Mouse (Mus musculus): Measurements from ENCODE around the gene Tsr1. TPM values are rescaled to one million over a fixed set of nuclear protein-coding genes. Genes with fewer than 3 reads are reported as not detected.

Tsr1 gene
- total and polyA plus RNA-seq, 2 experiments from 2014 or later = 25.5 to 32.7 TPM

DNA sequence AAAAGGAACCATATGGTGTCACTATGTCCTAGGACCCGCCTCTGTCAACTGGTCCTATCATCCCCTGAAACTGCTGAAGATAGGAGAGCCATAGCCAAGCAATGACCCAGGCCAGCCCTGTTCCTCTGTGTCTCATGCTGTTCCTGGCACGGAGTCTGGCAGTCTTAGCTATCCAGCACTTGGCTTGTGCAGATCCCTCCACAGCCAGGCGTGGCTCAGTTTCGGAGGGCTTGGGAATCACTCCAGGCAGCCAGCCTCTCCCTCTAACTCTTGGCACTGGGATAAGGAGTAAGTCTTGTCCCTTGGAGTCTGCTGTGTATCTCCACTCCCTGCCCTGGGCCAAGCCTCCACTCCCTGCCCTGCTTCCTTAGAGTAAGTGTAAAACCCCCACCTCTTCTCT is 31.2 kb upstream of the Tsr1 start:
- H3K4me2 ChIP-seq (ENCODE audit: low read depth) = no peak overlapping the region
- peak; percentile 79 for ATAC-seq
- H3K27ac ChIP-seq (ENCODE audit: low read depth, low read length) = no peak overlapping the region
- no peak for TF ChIP-seq CTCF (IDR thresholded peaks at IDR 0.05; ENCODE audit: low read depth)
- H3K9me3 ChIP-seq (ENCODE audit: low read length) = no peaks in the 10 kb centered on the region
- peaks cover 45% of the 10 kb centered on the region for H3K36me3 ChIP-seq (ENCODE audit: insufficient read depth)
- H3K4me3 ChIP-seq (ENCODE audit: low read depth, low read length) = no peak overlapping the region
- no peak overlapping the region for H3K9ac ChIP-seq
- H3K4me1 ChIP-seq (ENCODE audit: insufficient read depth) = 0 out of 2 replicates have a peak, but pooled peaks cover 4% of the 10 kb centered on the region
- WGBS = 49% methylated on average over 4 of the region's 4 CpGs
- peak; percentile 65 for DNase-seq
- no peaks in the 10 kb centered on the region for H3K27me3 ChIP-seq (ENCODE audit: insufficient read depth, low read length)

DNA sequence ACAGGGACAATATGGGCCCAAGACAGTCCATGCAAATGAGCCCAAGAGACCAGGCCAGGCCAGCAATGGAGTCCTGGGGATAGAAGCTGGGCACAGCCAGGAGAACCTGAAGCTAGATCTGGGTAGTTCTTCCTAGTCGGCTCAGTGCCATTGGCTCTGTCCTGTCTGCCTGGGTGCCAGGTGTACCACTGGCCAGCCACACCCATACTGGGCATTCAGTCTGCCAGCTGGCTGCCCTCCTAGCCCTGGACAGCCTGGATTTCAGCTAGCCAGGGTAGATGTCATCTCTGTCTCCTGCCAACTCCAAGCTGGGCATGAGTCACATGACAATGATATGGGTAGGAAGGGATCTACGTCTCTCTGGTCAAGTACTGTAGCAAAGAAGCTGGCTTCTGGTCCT is 30.7 kb upstream of the Tsr1 start:
- ATAC-seq (no peak), DNase-seq (no peak)
- Histone ChIP-seq H3K9me3 (ENCODE audit: low read length) (no peaks in the 10 kb centered on the region), H3K27ac (ENCODE audit: low read depth, low read length) (no peak overlapping the region), H3K9ac (no peak overlapping the region), H3K4me1 (ENCODE audit: insufficient read depth) (0 out of 2 replicates have a peak, but pooled peaks cover 4% of the 10 kb centered on the region), H3K27me3 (ENCODE audit: insufficient read depth, low read length) (no peaks in the 10 kb centered on the region), H3K4me2 (ENCODE audit: low read depth) (no peak overlapping the region), H3K36me3 (ENCODE audit: insufficient read depth) (peaks cover 40% of the 10 kb centered on the region), H3K4me3 (ENCODE audit: low read depth, low read length) (no peak overlapping the region)
- 82% methylated on average over 2 of the region's 2 CpGs for WGBS
- no peak for TF ChIP-seq CTCF (IDR thresholded peaks at IDR 0.05; ENCODE audit: low read depth)

DNA sequence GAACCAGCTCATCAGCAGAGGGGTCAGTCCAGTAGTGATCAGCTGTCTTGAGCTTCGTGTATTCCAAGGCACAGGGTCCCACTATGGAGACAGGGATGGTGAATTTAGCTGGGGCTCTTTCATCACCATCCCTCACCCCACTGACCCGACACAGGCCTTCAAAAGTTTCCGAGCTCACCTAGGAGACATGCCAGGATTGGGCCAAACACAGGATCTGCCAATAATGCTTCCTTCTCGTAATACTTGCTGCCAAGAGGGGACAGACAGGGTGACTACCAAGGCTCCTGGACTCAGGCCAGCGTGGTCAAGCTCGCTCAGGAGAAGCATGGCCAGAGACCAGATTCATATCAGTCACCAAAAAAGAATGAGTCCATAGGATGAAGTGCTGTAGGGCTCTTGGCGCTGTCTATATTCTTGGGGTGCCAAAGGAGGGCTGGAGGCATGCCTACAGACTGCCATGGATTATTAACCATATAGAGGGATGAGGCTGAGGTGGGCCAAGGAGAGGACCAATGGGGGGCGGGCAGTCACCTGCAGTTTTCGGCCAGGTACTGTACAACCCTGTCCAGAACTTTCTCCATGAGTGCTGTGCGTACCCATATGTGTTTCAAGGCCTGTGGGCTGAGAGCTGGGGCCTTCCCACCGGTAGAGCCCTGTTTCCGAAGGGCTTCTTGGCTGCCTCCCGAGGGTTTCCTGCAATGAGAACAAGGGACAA is 29.7 kb upstream of the Tsr1 start:
- 88% methylated on average over 13 of the region's 13 CpGs for WGBS
- no peak for TF ChIP-seq CTCF (IDR thresholded peaks at IDR 0.05; ENCODE audit: low read depth)
- H3K27ac ChIP-seq (ENCODE audit: low read depth, low read length) = no peak overlapping the region
- no peak overlapping the region for H3K4me2 ChIP-seq (ENCODE audit: low read depth)
- H3K4me3 ChIP-seq (ENCODE audit: low read depth, low read length) = no peak overlapping the region
- no peak for ATAC-seq
- no peaks in the 10 kb centered on the region for H3K27me3 ChIP-seq (ENCODE audit: insufficient read depth, low read length)
- H3K36me3 ChIP-seq (ENCODE audit: insufficient read depth) = peaks cover 31% of the 10 kb centered on the region
- no peaks in the 10 kb centered on the region for H3K9me3 ChIP-seq (ENCODE audit: low read length)
- H3K9ac ChIP-seq = no peak overlapping the region
- H3K4me1 ChIP-seq (ENCODE audit: insufficient read depth) = 0 out of 2 replicates have a peak, but pooled peaks cover 4% of the 10 kb centered on the region
- no peak for DNase-seq

DNA sequence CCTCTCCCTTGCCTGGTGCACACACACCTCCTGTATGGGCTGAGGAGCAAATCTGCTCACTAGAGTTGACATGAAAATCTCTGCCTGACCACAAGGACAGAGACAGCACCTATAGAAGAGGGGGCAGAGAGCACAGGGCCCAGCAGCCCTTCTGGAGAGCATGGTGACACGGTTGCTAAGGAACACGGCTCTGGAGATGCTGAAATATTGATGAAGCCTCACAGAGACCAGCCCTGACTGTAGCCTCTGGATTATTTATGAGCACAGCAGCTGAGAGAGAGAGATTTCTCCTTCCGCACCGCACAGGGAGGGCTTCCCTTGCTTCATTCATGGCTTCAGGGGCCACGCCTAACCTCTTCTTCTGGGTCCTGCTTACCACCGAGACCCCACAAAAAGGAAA is 28.3 kb upstream of the Tsr1 start:
- 88% methylated on average over 6 of the region's 6 CpGs for WGBS

DNA sequence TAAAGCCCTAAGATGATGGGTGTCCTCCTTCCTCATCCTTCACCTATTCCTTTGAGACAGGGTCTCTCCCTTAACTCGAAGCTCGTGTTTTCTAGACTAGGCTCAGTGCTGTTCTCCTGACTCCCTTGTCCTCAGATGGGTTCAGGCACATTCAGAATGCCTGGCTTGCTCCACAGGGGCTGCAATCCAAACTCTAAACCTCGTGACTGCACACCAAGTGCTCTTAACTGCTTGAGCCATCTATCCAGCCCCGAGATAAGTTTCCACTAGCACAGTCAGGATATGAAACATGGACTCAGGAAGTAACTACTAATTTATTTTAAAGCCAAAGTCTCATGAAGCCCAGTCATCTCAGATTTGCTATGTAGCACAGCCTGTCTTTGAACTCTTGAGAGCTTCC is 27.3 kb upstream of the Tsr1 start:
- 67% methylated on average over 4 of the region's 4 CpGs for WGBS
- DNase-seq (no peak), ATAC-seq (no peak)
- no peak overlapping the region for H3K4me3 ChIP-seq (ENCODE audit: low read depth, low read length)
- H3K4me2 ChIP-seq (ENCODE audit: low read depth) = no peak overlapping the region
- H3K27ac ChIP-seq (ENCODE audit: low read depth, low read length) = no peak overlapping the region
- no peaks in the 10 kb centered on the region for H3K9me3 ChIP-seq (ENCODE audit: low read length)
- no peak for TF ChIP-seq CTCF (IDR thresholded peaks at IDR 0.05; ENCODE audit: low read depth)
- H3K9ac ChIP-seq = no peak overlapping the region
- 0 out of 2 replicates have a peak, but pooled peaks cover 4% of the 10 kb centered on the region for H3K4me1 ChIP-seq (ENCODE audit: insufficient read depth)
- peaks cover 15% of the 10 kb centered on the region for H3K36me3 ChIP-seq (ENCODE audit: insufficient read depth)
- no peaks in the 10 kb centered on the region for H3K27me3 ChIP-seq (ENCODE audit: insufficient read depth, low read length)

More for the DNA sequence above, 28.3 kb upstream of the Tsr1 start:
- H3K27me3 ChIP-seq (ENCODE audit: insufficient read depth, low read length) = no peaks in the 10 kb centered on the region
- ATAC-seq (no peak), DNase-seq (no peak)
- no peak for TF ChIP-seq CTCF (IDR thresholded peaks at IDR 0.05; ENCODE audit: low read depth)
- H3K4me3 ChIP-seq (ENCODE audit: low read depth, low read length) = no peak overlapping the region
- no peak overlapping the region for H3K4me2 ChIP-seq (ENCODE audit: low read depth)
- no peak overlapping the region for H3K9ac ChIP-seq
- no peak overlapping the region for H3K27ac ChIP-seq (ENCODE audit: low read depth, low read length)
- no peaks in the 10 kb centered on the region for H3K9me3 ChIP-seq (ENCODE audit: low read length)
- H3K4me1 ChIP-seq (ENCODE audit: insufficient read depth) = 0 out of 2 replicates have a peak, but pooled peaks cover 4% of the 10 kb centered on the region
- peaks cover 21% of the 10 kb centered on the region for H3K36me3 ChIP-seq (ENCODE audit: insufficient read depth)

DNA sequence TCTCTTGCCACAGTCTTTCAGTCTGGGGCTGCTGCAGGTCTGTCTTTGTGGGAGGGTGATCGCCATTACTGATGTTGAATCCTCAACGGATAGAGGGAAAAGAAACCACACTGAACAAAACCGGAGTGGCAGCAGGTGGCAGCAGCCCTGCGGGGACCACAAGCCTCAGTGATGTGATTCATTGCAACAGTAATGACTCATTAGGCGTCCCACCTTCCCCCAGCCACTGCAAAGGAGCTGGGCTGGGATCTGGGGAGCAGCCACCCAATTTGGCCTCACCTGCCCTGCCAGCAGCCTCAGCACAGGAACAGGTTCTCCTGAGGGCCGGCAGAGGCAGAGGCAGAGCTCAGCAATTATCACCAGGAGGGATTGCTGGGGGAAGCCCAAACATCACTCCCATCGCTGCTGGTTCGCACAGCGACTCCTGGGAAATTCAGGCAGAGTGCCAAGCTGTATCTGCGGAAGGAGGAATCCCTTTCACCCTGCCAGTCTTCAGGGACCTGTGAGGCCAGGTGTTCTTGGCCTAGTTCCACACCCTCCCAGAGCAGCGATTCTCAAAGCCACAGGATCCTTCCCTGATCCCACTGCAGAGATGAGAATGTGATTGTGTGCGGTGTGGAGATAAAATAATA is 26.8 kb upstream of the Tsr1 start:
- H3K27ac ChIP-seq (ENCODE audit: low read depth, low read length) = peak overlapping the region; percentile 54; the same call in 1 of the 2 replicates
- H3K4me3 ChIP-seq (ENCODE audit: low read depth, low read length) = no peak overlapping the region
- peak; percentile 36; the same call in 1 of the 2 replicates for TF ChIP-seq CTCF (IDR thresholded peaks at IDR 0.05; ENCODE audit: low read depth)
- DNase-seq = peak; percentile 54
- H3K9me3 ChIP-seq (ENCODE audit: low read length) = no peaks in the 10 kb centered on the region
- peaks cover 15% of the 10 kb centered on the region for H3K36me3 ChIP-seq (ENCODE audit: insufficient read depth)
- H3K9ac ChIP-seq = no peak overlapping the region
- 11% methylated on average over 12 of the region's 12 CpGs for WGBS
- no peaks in the 10 kb centered on the region for H3K27me3 ChIP-seq (ENCODE audit: insufficient read depth, low read length)
- 0 out of 2 replicates have a peak, but pooled peaks cover 4% of the 10 kb centered on the region for H3K4me1 ChIP-seq (ENCODE audit: insufficient read depth)
- H3K4me2 ChIP-seq (ENCODE audit: low read depth) = no peak overlapping the region
- peak; percentile 34; the same call in 1 of the 2 replicates for ATAC-seq

DNA sequence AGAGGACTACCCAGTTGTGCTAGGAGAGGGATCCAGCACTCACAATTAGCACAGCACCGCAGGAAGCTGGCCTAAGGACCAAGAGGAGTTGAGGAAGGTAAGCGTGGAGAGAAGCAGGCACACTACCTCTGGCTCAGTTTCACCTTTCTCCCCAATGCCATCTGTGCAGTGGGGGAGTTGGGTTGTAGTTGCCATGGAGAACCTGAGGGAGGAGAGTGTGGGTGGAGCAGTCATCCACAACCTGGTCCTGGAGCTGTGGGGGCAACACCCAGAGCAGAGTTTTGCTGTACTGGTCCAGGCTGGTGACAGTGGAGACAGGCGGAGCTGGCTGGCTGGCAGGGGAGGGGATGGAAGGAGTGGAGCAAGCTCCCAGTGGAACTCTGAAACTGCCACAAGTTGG is 23.2 kb upstream of the Tsr1 start:
- DNase-seq (no peak), ATAC-seq (no peak)
- 61% methylated on average over 3 of the region's 3 CpGs for WGBS
- 0 out of 2 replicates have a peak, but pooled peaks cover 4% of the 10 kb centered on the region for H3K4me1 ChIP-seq (ENCODE audit: insufficient read depth)
- no peak overlapping the region for H3K27ac ChIP-seq (ENCODE audit: low read depth, low read length)
- no peak for TF ChIP-seq CTCF (IDR thresholded peaks at IDR 0.05; ENCODE audit: low read depth)
- H3K27me3 ChIP-seq (ENCODE audit: insufficient read depth, low read length) = no peaks in the 10 kb centered on the region
- no peak overlapping the region for H3K4me3 ChIP-seq (ENCODE audit: low read depth, low read length)
- no peak overlapping the region for H3K9ac ChIP-seq
- no peaks in the 10 kb centered on the region for H3K9me3 ChIP-seq (ENCODE audit: low read length)
- no peak overlapping the region for H3K4me2 ChIP-seq (ENCODE audit: low read depth)
- no peaks in the 10 kb centered on the region for H3K36me3 ChIP-seq (ENCODE audit: insufficient read depth)

All from forebrain, postnatal 0 days (tissue).